Mouse (Mus musculus) adrenal gland, postnatal 10 days (tissue): ENCODE data around the gene Ralgapa1. TPM values are rescaled to one million over a fixed set of nuclear protein-coding genes. Genes with fewer than 3 reads are reported as not detected.

Experiments used
- microRNA-seq: library from miRNA; unstranded; fragments of <30 nt; microRNA quantifications from one replicate; pipeline ENCODE4 v1.2.0, GENCODE M21; 2021
- total RNA-seq, 2 experiments: library from RNA; stranded (reverse); gene quantifications; 2 replicates each; pipeline ENCODE4 v1.2.3; 2021

Gene Ralgapa1
- total RNA-seq, 2 experiments from 2014 or later = 55.1 to 63.8 TPM

Small RNA genes lying within 50 kb of the gene (microRNA-seq; reads per million reads assigned to microRNA genes)
- 3.7 reads per million for gene Gm23394

Other genes with a start within 250 kb of the Ralgapa1 start
- gene Insm2, start 221.7 kb downstream of the Ralgapa1 start, total RNA-seq = 1 to 10 TPM; 1.4 to 2.0 TPM
- gene Brms1l, start 15.2 kb upstream of the Ralgapa1 start, total RNA-seq = 10 to 100 TPM; 28.2 to 38.0 TPM